ENCODE assay signal across 10 mouse cellular contexts in genomic region chr5:31194486-31195485, GRCm38 (mm10). TPM values are rescaled to one million over a fixed set of nuclear protein-coding genes. Genes with fewer than 3 reads are reported as not detected.
DNase-seq lines count a peak whose midpoint lies in the region; ATAC-seq and TF ChIP-seq lines count a peak whose summit lies in the region.
"Had no signal": no experiment of that assay in that cellular context is flagged by ENCODE, and none has a peak within 500 bp of the region (broad histone marks: within the 10 kb centered on the region; RNA-seq: fewer than 3 reads in every experiment).

No protein-coding gene starts in this region.

- peaks cover 70% of the 10 kb centered on the region for H3K36me3 ChIP-seq in heart, embryonic 15.5 days
- H3K36me3 ChIP-seq in hindbrain, postnatal 0 days (ENCODE audit: insufficient read depth, low read length) = peaks cover 69% of the 10 kb centered on the region
- H3K36me3 ChIP-seq in midbrain, embryonic 14.5 days (ENCODE audit: control insufficient read depth, insufficient read depth, low read length) = peaks cover 70% of the 10 kb centered on the region

- TF ChIP-seq CTCF in bone marrow macrophage, adult 2 months (IDR thresholded peaks at IDR 0.05; ENCODE audit: low read depth, low read length) = no peak
- TF ChIP-seq CTCF in hindbrain, postnatal 0 days (IDR thresholded peaks at IDR 0.05; ENCODE audit: low read depth) = no peak

- H3K9ac ChIP-seq in heart, embryonic 15.5 days = no peak overlapping the region
- H3K9ac ChIP-seq in hindbrain, postnatal 0 days (replicated peaks; ENCODE audit: low read length) = no peak overlapping the region; the same call in 1 of the 2 replicates
- no peak overlapping the region for H3K9ac ChIP-seq in midbrain, embryonic 14.5 days (replicated peaks; ENCODE audit: low read length)

- peaks cover 26% of the 10 kb centered on the region for H3K4me1 ChIP-seq in heart, embryonic 15.5 days (replicated peaks)
- H3K4me1 ChIP-seq in bone marrow macrophage, adult 2 months (ENCODE audit: control insufficient read depth, insufficient read depth, low read length) = peaks cover 57% of the 10 kb centered on the region
- peaks cover 13% of the 10 kb centered on the region for H3K4me1 ChIP-seq in hindbrain, postnatal 0 days (ENCODE audit: insufficient read depth, low read length)
- peaks cover 12% of the 10 kb centered on the region for H3K4me1 ChIP-seq in midbrain, embryonic 14.5 days (ENCODE audit: control insufficient read depth, insufficient read depth, low read length)

- DNase-seq in heart, adult 8-10 months (ENCODE audit: low spot score) = no peak
- DNase-seq in hindbrain, postnatal 0 days (ENCODE audit: low spot score) = no peak
- DNase-seq in midbrain, embryonic 14.5 days = no peak
- DNase-seq in gastrocnemius, postnatal 14 days = no peak
- DNase-seq in gastrocnemius, adult 8-10 months (ENCODE audit: low spot score in 2 of 2) = no peak
- DNase-seq: cerebellum, postnatal 10 days; kidney, adult 9 months had no signal

- WGBS in heart, embryonic 15.5 days = 90% methylated on average over 16 of the region's 16 CpGs
- 93% methylated on average over 16 of the region's 16 CpGs for WGBS in hindbrain, postnatal 0 days
- 94% methylated on average over 16 of the region's 16 CpGs for WGBS in midbrain, embryonic 14.5 days

- peak overlapping the region; percentile 88 for H3K4me3 ChIP-seq in heart, embryonic 15.5 days
- no peak overlapping the region for H3K4me3 ChIP-seq in bone marrow macrophage, adult 2 months (ENCODE audit: insufficient read depth, low read length)
- H3K4me3 ChIP-seq in hindbrain, postnatal 0 days (ENCODE audit: low read length) = no peak overlapping the region
- H3K4me3 ChIP-seq in midbrain, embryonic 14.5 days (replicated peaks; ENCODE audit: low read depth, low read length) = no peak overlapping the region

- ATAC-seq in heart, embryonic 15.5 days (replicated peaks; ENCODE audit: insufficient number of reproducible peaks, insufficient read depth, low FRiP score, low read depth) = no peak
- no peak for ATAC-seq in hindbrain, postnatal 0 days
- no peak for ATAC-seq in midbrain, embryonic 14.5 days (ENCODE audit: low FRiP score, low TSS enrichment)
- no peak for ATAC-seq in activated CD4-positive, CD25-positive, alpha-beta regulatory T cell, adult 4 months

- no peaks in the 10 kb centered on the region for H3K27me3 ChIP-seq in heart, embryonic 15.5 days
- H3K27me3 ChIP-seq in hindbrain, postnatal 0 days (ENCODE audit: insufficient read depth, low read length) = no peaks in the 10 kb centered on the region
- H3K27me3 ChIP-seq in midbrain, embryonic 14.5 days (ENCODE audit: control insufficient read depth, insufficient read depth, low read length) = no peaks in the 10 kb centered on the region

- H3K4me2 ChIP-seq in heart, embryonic 15.5 days = peak overlapping the region; percentile 86
- peak overlapping the region; percentile 94; the same call in 1 of the 2 replicates for H3K4me2 ChIP-seq in hindbrain, postnatal 0 days (ENCODE audit: low read depth, low read length)
- H3K4me2 ChIP-seq in midbrain, embryonic 14.5 days (ENCODE audit: low read length) = peak overlapping the region; percentile 97; the same call in 1 of the 2 replicates

- intact Hi-C loops in gastrocnemius, postnatal 14 days (cut with DNase I; ENCODE audit: low total_unique reads) = no loop called here

- TF ChIP-seq POLR2A in bone marrow macrophage, adult 2 months (IDR thresholded peaks at IDR 0.05; ENCODE audit: borderline replicate concordance, low read depth, low read length) = no peak

- H3K27ac ChIP-seq in heart, embryonic 15.5 days = no peak overlapping the region
- peak overlapping the region; percentile 87 for H3K27ac ChIP-seq in bone marrow macrophage, adult 2 months (ENCODE audit: insufficient read depth, low read depth, low read length)
- no peak overlapping the region for H3K27ac ChIP-seq in hindbrain, postnatal 0 days
- H3K27ac ChIP-seq in midbrain, embryonic 14.5 days (replicated peaks; ENCODE audit: low read depth, low read length) = no peak overlapping the region

- H3K9me3 ChIP-seq in heart, embryonic 15.5 days (replicated peaks) = no peaks in the 10 kb centered on the region
- H3K9me3 ChIP-seq in hindbrain, postnatal 0 days (ENCODE audit: low read length) = no peaks in the 10 kb centered on the region
- H3K9me3 ChIP-seq in midbrain, embryonic 14.5 days (ENCODE audit: control insufficient read depth, low read length) = no peaks in the 10 kb centered on the region

RNA-seq across cellular contexts. Expression of gene Eif2b4, which starts 1.6 kb away (rescaled TPM):
- 51.8 and 64.7 TPM in 2 replicates for polyA plus RNA-seq in heart, embryonic 15.5 days (2015; fragmentation: Nextera tagmentation; extraction: Ambion mirVana)
- 10 to 100 TPM; 40.2 to 53.8 (median 44.7) TPM for total RNA-seq in heart, adult 8-10 months (2022)
- 28.3 and 28.9 TPM in 2 replicates for polyA plus RNA-seq in bone marrow macrophage, adult 2 months (2012; ENCODE audit: insufficient read depth, insufficient read length, missing spikeins)
- 28.3 and 31.7 TPM in 2 replicates for total RNA-seq in hindbrain, postnatal 0 days (2014; rRNA removed)
- 78.1 and 83.9 TPM in 2 replicates for polyA plus RNA-seq in hindbrain, postnatal 0 days (2015; fragmentation: Nextera tagmentation; extraction: Ambion mirVana)
- polyA plus RNA-seq in midbrain, embryonic 14.5 days (2014; fragmentation: Nextera tagmentation; extraction: Ambion mirVana) = 78.3 and 91.6 TPM in 2 replicates
- 10 to 100 TPM; 37.6 to 41.9 TPM for polyA plus RNA-seq in activated CD4-positive, CD25-positive, alpha-beta regulatory T cell, adult 4 months (2017; shearing (Covaris generic))
- 10 to 100 TPM; 44.4 to 48.7 TPM for total RNA-seq in gastrocnemius, postnatal 14 days (2021)
- 10 to 100 TPM; 42.1 to 68.2 (median 50.8) TPM for total RNA-seq in gastrocnemius, adult 8-10 months (2022)

RNA-seq across cellular contexts. Expression of gene Snx17, which starts 1.8 kb away (rescaled TPM):
- polyA plus RNA-seq in heart, embryonic 15.5 days (2015; fragmentation: Nextera tagmentation; extraction: Ambion mirVana) = 107 and 117 TPM in 2 replicates
- 10 to 100 TPM; 62.1 to 65.5 (median 62.7) TPM for total RNA-seq in heart, adult 8-10 months (2022)
- polyA plus RNA-seq in bone marrow macrophage, adult 2 months (2012; ENCODE audit: insufficient read depth, insufficient read length, missing spikeins) = 80.3 and 85.8 TPM in 2 replicates
- total RNA-seq in hindbrain, postnatal 0 days (2014; rRNA removed) = 102 and 116 TPM in 2 replicates
- polyA plus RNA-seq in hindbrain, postnatal 0 days (2015; fragmentation: Nextera tagmentation; extraction: Ambion mirVana) = 112 and 114 TPM in 2 replicates
- 114 and 119 TPM in 2 replicates for polyA plus RNA-seq in midbrain, embryonic 14.5 days (2014; fragmentation: Nextera tagmentation; extraction: Ambion mirVana)
- 100 to 1,000 TPM in 1 of 2 experiments, 10 to 100 TPM in 1; 99.1 to 123 TPM for polyA plus RNA-seq in activated CD4-positive, CD25-positive, alpha-beta regulatory T cell, adult 4 months (2017; shearing (Covaris generic))
- 10 to 100 TPM; 42.4 to 42.7 TPM for total RNA-seq in gastrocnemius, postnatal 14 days (2021)
- 10 to 100 TPM; 31.3 to 35.8 (median 31.7) TPM for total RNA-seq in gastrocnemius, adult 8-10 months (2022)

RNA-seq across cellular contexts. Expression of gene Zfp513, which starts 7.3 kb away (rescaled TPM):
- polyA plus RNA-seq in heart, embryonic 15.5 days (2015; fragmentation: Nextera tagmentation; extraction: Ambion mirVana) = 5.4 and 8.0 TPM in 2 replicates
- 10 to 100 TPM in 1 of 4 experiments, 1 to 10 TPM in 3; 7.1 to 11.2 (median 8.1) TPM for total RNA-seq in heart, adult 8-10 months (2022)
- polyA plus RNA-seq in bone marrow macrophage, adult 2 months (2012; ENCODE audit: insufficient read depth, insufficient read length, missing spikeins) = 32.3 and 33.1 TPM in 2 replicates
- total RNA-seq in hindbrain, postnatal 0 days (2014; rRNA removed) = 8.9 and 9.6 TPM in 2 replicates
- 11.4 and 12.6 TPM in 2 replicates for polyA plus RNA-seq in hindbrain, postnatal 0 days (2015; fragmentation: Nextera tagmentation; extraction: Ambion mirVana)
- 8.7 and 8.9 TPM in 2 replicates for polyA plus RNA-seq in midbrain, embryonic 14.5 days (2014; fragmentation: Nextera tagmentation; extraction: Ambion mirVana)
- 1 to 10 TPM; 2.4 to 4.4 TPM for polyA plus RNA-seq in activated CD4-positive, CD25-positive, alpha-beta regulatory T cell, adult 4 months (2017; shearing (Covaris generic))
- 1 to 10 TPM; 7.1 TPM for total RNA-seq in gastrocnemius, postnatal 14 days (2021)
- total RNA-seq in gastrocnemius, adult 8-10 months (2022) = 10 to 100 TPM in 1 of 4 experiments, 1 to 10 TPM in 3; 6.5 to 12.3 (median 8.5) TPM

RNA-seq across cellular contexts. Expression of gene Gtf3c2, which starts 14.8 kb away (rescaled TPM):
- 37.2 and 44.8 TPM in 2 replicates for polyA plus RNA-seq in heart, embryonic 15.5 days (2015; fragmentation: Nextera tagmentation; extraction: Ambion mirVana)
- total RNA-seq in heart, adult 8-10 months (2022) = 10 to 100 TPM; 23.6 to 33.3 (median 26.4) TPM
- polyA plus RNA-seq in bone marrow macrophage, adult 2 months (2012; ENCODE audit: insufficient read depth, insufficient read length, missing spikeins) = 80.4 and 90.2 TPM in 2 replicates
- total RNA-seq in hindbrain, postnatal 0 days (2014; rRNA removed) = 40.8 and 65.6 TPM in 2 replicates
- 45.1 and 46.1 TPM in 2 replicates for polyA plus RNA-seq in hindbrain, postnatal 0 days (2015; fragmentation: Nextera tagmentation; extraction: Ambion mirVana)
- polyA plus RNA-seq in midbrain, embryonic 14.5 days (2014; fragmentation: Nextera tagmentation; extraction: Ambion mirVana) = 48.5 and 68.0 TPM in 2 replicates
- polyA plus RNA-seq in activated CD4-positive, CD25-positive, alpha-beta regulatory T cell, adult 4 months (2017; shearing (Covaris generic)) = 10 to 100 TPM; 64.6 to 66.3 TPM
- total RNA-seq in gastrocnemius, postnatal 14 days (2021) = 10 to 100 TPM; 23.2 to 28.6 TPM
- 10 to 100 TPM; 20.5 to 28.0 (median 23.2) TPM for total RNA-seq in gastrocnemius, adult 8-10 months (2022)

RNA-seq across cellular contexts. Expression of gene Gm29609, which starts 15.1 kb away (rescaled TPM):
- 0.63 and 2.1 TPM in 2 replicates for polyA plus RNA-seq in heart, embryonic 15.5 days (2015; fragmentation: Nextera tagmentation; extraction: Ambion mirVana)
- 1 to 10 TPM in 1 of 4 experiments, under 1 TPM in 3; 0.29 to 3.4 (median 0.55) TPM for total RNA-seq in heart, adult 8-10 months (2022)
- polyA plus RNA-seq in bone marrow macrophage, adult 2 months (2012; ENCODE audit: insufficient read depth, insufficient read length, missing spikeins) = 0.93 and 2.7 TPM in 2 replicates
- total RNA-seq in hindbrain, postnatal 0 days (2014; rRNA removed) = 1.8 and 9.8 TPM in 2 replicates
- 1.9 and 2.9 TPM in 2 replicates for polyA plus RNA-seq in hindbrain, postnatal 0 days (2015; fragmentation: Nextera tagmentation; extraction: Ambion mirVana)
- polyA plus RNA-seq in midbrain, embryonic 14.5 days (2014; fragmentation: Nextera tagmentation; extraction: Ambion mirVana) = 0.70 and 1.7 TPM in 2 replicates
- polyA plus RNA-seq in activated CD4-positive, CD25-positive, alpha-beta regulatory T cell, adult 4 months (2017; shearing (Covaris generic)) = 1 to 10 TPM; 1.6 to 2.3 TPM
- total RNA-seq in gastrocnemius, postnatal 14 days (2021) = under 1 TPM; 0.25 to 0.60 TPM
- total RNA-seq in gastrocnemius, adult 8-10 months (2022) = under 1 TPM; 0.15 to 0.56 (median 0.29) TPM
